Mouse (Mus musculus) embryonic stem cell, embryonic (primary cell): ENCODE measurements around the gene Chst14.

Source experiments
- CTCF ChIA-PET, 4 experiments: fragments of 300-600 bp in 2 of 4; fragments of 350-600 bp in 2 of 4; sonication (Branson Sonifier 250); formaldehyde crosslinking; loops; one replicate each; lab custom pipeline; 2022; ENCODE audit warnings: inconsistent platforms in 2 of 4; lab: Charles Lee
- POLR2A ChIA-PET, 4 experiments: fragments of 300-600 bp in 2 of 4; fragments of 350-600 bp in 2 of 4; sonication (Branson Sonifier 250); formaldehyde crosslinking; loops; one replicate each; lab custom pipeline; 2022; ENCODE audit warnings: antibody characterized with exemption in 4 of 4, inconsistent platforms in 1 of 4; lab: Charles Lee

Chst14 gene

GRCm38 (mm10) chr2:118926361-118926997 lies at the start of gene Chst14:
Gene Chst14 (plus strand): TSS chr2:118926496.
- CTCF ChIA-PET: interaction anchor here in 2 of 4 experiments (0.6 to 1.5 kb wide), 3 partner anchors 23 to 226 kb away, joined by 3 to 4 read pairs (median 3); no protein-coding TSS in a partner anchor
- POLR2A ChIA-PET: interaction anchor here in 3 of 4 experiments (0.6 to 2.1 kb wide), 12 partner anchors 9 to 285 kb away, joined by 3 to 6 read pairs (median 4); partner anchors contain the start of gene Ivd (in 1 of the 3)

- CTCF ChIA-PET: interaction anchor here (0.6 to 2.1 kb wide), 6 partner anchors 72 to 704 kb away, joined by 3 to 6 read pairs (median 3); no protein-coding TSS in a partner anchor
- POLR2A ChIA-PET: interaction anchor here in 3 of 4 experiments (0.6 to 3.9 kb wide), 7 partner anchors 18 to 240 kb away, joined by 3 to 16 read pairs (median 4); partner anchors contain the start of genes Ivd (in 1 of the 3) and Knstrn (in 1 of the 3)
These were observed 45.3 kb upstream of the Chst14 start for GRCm38 (mm10) chr2:118881019-118881418.

DNA sequence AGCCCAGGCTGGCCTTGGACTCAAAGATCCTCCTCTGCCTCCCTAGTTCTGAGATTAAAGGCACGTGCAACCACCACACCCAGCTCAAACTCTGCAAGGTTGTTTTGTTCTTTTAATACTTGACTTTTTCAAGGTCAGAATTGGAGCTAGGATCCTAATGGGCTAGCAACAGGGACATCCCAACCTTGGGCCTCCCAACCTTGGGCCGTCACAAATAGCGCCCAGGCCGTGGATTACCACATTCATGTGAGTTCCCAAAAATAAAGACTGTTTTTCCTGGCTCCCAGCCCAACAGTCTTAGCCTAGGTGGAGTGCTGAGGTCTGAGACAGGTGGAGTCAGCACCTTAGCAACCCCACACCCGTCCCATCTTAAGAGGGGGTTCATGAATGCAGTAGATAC lies 44.3 kb upstream of the Chst14 start:
- POLR2A ChIA-PET: interaction anchor here in 3 of 4 experiments (0.6 to 3.9 kb wide), 13 partner anchors 17 to 400 kb away, joined by 3 to 16 read pairs (median 3); partner anchors contain the start of genes Ankrd63 (in 1 of the 3), Bahd1 (in 1 of the 3), Ivd (in 1 of the 3) and Knstrn (in 1 of the 3)
- CTCF ChIA-PET: interaction anchor here (0.6 to 2.1 kb wide), 8 partner anchors 20 to 182 kb away, joined by 3 to 11 read pairs (median 5); partner anchors contain the start of gene Ivd (in 1 of the 4)

DNA sequence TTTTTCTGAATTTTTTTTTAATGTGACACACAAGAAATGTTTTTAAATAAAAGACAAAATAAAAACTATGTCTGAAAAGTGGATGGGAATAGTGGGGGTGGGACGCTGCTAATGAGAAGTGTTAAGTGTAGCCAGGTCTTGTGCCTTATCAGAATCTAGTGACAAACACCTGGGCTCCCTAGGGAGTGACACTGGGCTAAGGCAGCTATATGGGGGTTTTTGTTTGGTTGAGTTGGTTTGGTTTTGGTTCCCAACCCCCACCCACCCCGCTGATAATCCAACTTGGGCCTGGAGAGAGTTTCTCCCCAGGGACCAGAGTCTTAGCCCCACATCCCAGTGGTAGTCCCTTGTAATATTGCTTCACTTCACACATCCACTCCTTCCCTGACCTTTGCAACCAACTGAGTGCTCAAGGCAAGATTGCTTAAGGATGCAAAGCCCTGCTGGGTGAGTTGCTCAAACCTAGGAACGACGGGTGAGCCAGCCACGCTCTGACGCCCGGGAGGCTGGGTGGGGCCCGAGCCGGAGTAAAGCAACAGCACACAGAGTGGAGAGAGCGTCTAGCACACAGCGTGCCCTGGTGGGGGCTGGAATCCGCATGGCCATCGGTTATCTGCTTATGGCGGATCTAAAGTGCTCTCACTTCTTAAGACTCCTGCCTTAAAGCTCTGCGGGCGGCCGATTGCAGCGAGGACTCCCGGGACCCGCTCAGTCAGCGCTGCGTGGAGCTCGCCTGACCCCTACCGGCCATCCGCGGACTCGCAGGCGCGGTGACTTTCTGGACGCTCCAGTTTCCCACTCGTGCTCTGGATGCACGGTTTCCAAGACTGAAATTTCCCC lies 43.2 kb upstream of the Chst14 start:
- POLR2A ChIA-PET: interaction anchor here in 3 of 4 experiments (0.6 to 3.9 kb wide), 14 partner anchors 10 to 401 kb away, joined by 3 to 16 read pairs (median 4); partner anchors contain the start of genes Ivd (in 2 of the 3), Ankrd63 (in 1 of the 3), Bahd1 (in 1 of the 3) and Knstrn (in 1 of the 3)
- CTCF ChIA-PET: interaction anchor here (0.5 to 3.1 kb wide), 53 partner anchors 11 to 1057 kb away, joined by 3 to 38 read pairs (median 4); partner anchors contain the start of genes Ivd (in 3 of the 4), Ccdc9b (in 2 of the 4), Gpr176 (in 1 of the 4) and Inafm2 (in 1 of the 4)

GRCm38 (mm10) chr2:118887440-118887839 lies 38.9 kb upstream of the Chst14 start:
- ChIA-PET CTCF (interaction anchor here in 1 of 4 experiments (0.6 kb wide), 1 partner anchor 57 kb away, joined by 3 read pairs; no protein-coding TSS in a partner anchor), POLR2A (interaction anchor here in 2 of 4 experiments (0.7 to 1.9 kb wide), 6 partner anchors 9 to 191 kb away, joined by 3 to 7 read pairs (median 3); partner anchors contain the start of genes Ccdc9b (in 1 of the 2) and Ivd (in 1 of the 2))

DNA sequence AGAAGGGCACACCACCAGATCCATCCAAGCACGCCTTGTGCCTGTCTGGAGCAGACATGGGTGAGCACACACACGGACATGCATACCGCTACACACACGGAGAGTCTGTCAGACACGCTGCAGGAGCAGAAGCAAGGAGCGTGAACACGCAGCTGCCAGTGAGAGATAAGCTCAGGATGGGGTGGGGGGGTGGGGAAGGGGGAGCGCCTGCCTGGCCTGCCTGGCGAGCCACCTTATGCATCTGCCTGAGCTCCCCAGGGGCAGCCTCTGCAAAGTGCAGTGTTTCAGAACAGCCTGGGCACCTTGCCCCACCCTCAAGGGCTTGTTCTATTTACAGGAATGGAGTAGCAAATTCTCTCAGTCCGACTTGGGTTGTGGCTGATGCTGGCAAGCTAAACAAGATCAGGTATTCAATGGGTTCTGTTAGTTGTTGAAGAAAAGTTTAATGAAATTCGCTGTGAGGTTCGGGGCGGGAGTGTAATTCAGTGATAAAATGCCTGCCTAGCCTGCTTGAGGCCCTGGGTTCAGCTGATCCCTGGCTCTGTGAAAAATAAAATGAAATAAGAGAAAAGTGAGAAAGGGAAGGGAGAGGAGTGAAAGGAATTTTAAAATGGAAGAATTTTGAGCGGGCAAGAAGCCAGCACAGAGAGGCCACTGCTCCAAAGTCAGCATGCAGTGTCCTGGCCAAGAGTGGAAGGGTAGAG lies 38.3 kb upstream of the Chst14 start:
- ChIA-PET CTCF (interaction anchor here in 2 of 4 experiments (0.6 to 0.7 kb wide), 2 partner anchors 56 to 468 kb away, joined by 3 read pairs; no protein-coding TSS in a partner anchor), POLR2A (interaction anchor here in 2 of 4 experiments (0.7 to 1.9 kb wide), 5 partner anchors 9 to 126 kb away, joined by 3 to 7 read pairs (median 3); partner anchors contain the start of genes Ccdc9b (in 1 of the 2) and Ivd (in 1 of the 2))

DNA sequence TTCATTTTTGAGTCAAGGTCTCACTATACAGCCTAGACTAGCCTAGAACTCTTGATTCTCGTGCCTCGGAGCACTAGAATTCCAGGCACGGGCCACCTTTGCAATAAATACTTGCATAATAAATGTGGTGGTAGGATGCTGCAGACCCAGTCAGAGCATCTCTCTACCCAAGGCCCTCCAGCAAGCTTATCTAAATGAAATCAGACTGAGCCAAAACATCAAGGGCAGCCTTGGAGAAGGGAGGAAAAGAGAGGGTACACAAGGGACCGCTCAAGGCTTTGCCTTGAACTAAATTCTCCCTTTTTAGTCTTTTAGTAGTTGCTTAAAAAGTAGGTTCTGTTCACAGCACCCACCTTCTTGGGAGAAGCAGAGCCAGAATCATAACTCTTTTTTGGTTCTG lies 35.1 kb upstream of the Chst14 start:
- ChIA-PET CTCF (no interaction called here), POLR2A (interaction anchor here in 2 of 4 experiments (0.6 kb wide), 2 partner anchors 76 to 266 kb away, joined by 3 to 4 read pairs; no protein-coding TSS in a partner anchor)

- ChIA-PET POLR2A (interaction anchor here (0.6 to 1.6 kb wide), 12 partner anchors 19 to 457 kb away, joined by 3 to 5 read pairs (median 3); partner anchors contain the start of genes Ccdc9b (in 1 of the 4), Chst14 (in 1 of the 4), Inafm2 (in 1 of the 4) and Ivd (in 1 of the 4)), CTCF (interaction anchor here (0.6 to 1.7 kb wide), 8 partner anchors 13 to 190 kb away, joined by 3 to 7 read pairs (median 5); no protein-coding TSS in a partner anchor)
These were observed 30.0 kb upstream of the Chst14 start for GRCm38 (mm10) chr2:118895990-118896913.

GRCm38 (mm10) chr2:118896914-118897291 lies 29.4 kb upstream of the Chst14 start:
- ChIA-PET POLR2A (interaction anchor here in 2 of 4 experiments (0.9 to 1.3 kb wide), 3 partner anchors 19 to 197 kb away, joined by 3 to 4 read pairs (median 3); partner anchors contain the start of gene Ivd (in 1 of the 2)), CTCF (interaction anchor here in 2 of 4 experiments (1.0 to 1.7 kb wide), 2 partner anchors 13 to 79 kb away, joined by 4 to 6 read pairs; no protein-coding TSS in a partner anchor)

DNA sequence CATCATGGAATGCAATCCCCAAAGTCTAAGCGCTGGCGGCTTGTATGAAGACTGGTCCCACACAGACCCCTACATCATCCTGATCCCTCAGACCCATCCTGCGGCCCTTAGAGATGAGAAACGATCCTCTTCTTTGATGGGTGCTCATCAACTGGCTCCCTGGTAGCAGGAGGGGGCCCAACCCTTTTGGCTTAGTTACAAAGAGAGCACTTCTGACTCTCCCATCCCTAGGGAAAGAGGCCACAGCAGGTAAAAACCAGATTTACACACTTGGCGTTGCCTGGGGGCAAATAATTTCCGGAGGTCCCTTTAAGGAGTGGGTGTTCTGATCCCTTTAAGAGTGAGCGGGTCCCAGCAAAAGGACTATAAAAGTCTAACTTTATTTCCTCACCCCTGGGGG lies 28.9 kb upstream of the Chst14 start:
- ChIA-PET CTCF (interaction anchor here in 1 of 4 experiments (1.7 kb wide), 1 partner anchor 14 kb away, joined by 4 read pairs; no protein-coding TSS in a partner anchor), POLR2A (interaction anchor here in 1 of 4 experiments (0.9 kb wide), 1 partner anchor 35 kb away, joined by 3 read pairs; the partner anchor contains the start of gene Ivd)

DNA sequence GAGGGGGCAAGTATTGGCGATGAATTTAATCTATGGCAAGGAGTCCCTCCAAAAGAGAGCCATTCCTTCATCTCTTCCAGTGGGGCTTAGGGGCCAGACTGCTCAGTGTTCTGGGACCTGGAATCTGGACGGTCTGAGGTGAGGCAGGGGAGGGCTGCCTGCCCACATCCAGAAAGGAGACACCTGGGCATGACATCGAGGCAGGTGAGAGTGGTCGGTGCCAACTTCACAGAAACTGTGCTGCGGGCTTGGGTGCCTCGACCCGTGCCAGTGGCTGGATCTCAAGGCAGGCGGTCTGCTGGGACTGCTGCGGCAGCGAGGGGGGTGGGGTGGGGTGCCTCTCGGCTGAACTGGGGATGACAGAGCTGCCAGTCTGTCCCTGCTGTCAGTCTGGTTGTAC lies 28.5 kb upstream of the Chst14 start:
- POLR2A ChIA-PET: interaction anchor here (0.6 to 0.9 kb wide), 5 partner anchors 15 to 145 kb away, joined by 3 to 5 read pairs (median 4); partner anchors contain the start of gene Ivd (in 1 of the 4)
- CTCF ChIA-PET: no interaction called here

DNA sequence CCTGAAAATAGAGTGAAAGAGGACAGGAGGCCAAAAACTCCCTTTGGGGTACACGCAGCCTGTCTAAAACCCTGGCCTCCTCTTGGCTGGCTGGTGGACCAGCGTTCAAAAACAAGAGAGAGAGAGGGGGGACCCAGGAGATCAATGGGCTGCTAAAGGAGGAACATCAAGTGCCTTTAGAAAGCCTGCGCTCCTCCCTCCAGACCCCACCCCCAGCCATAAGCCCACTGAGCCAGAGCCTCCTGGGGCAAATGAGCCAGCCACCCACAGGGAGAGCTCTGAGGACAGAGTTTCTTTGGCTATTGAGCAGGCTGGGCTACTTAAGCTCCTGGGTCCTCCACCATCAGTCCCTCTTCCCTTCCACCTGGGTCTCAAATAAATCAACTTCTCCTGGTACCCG lies 27.5 kb upstream of the Chst14 start:
- ChIA-PET POLR2A (interaction anchor here in 2 of 4 experiments (0.6 to 1.7 kb wide), 3 partner anchors 17 to 85 kb away, joined by 3 to 4 read pairs (median 3); no protein-coding TSS in a partner anchor), CTCF (no interaction called here)

GRCm38 (mm10) chr2:118899306-118899705 lies 27.0 kb upstream of the Chst14 start:
- ChIA-PET POLR2A (interaction anchor here in 1 of 4 experiments (0.9 to 1.7 kb wide), 2 partner anchors 18 to 84 kb away, joined by 3 to 4 read pairs; no protein-coding TSS in a partner anchor), CTCF (no interaction called here)

GRCm38 (mm10) chr2:118899981-118900825 lies 26.1 kb upstream of the Chst14 start, which contains the start of gene Bahd1:
Gene Bahd1 (plus strand): TSS chr2:118900377.
- ChIA-PET POLR2A (interaction anchor here (0.5 to 3.8 kb wide), 12 partner anchors 14 to 438 kb away, joined by 3 to 12 read pairs (median 4); no protein-coding TSS in a partner anchor), CTCF (interaction anchor here in 3 of 4 experiments (0.6 to 1.4 kb wide), 7 partner anchors 7 to 372 kb away, joined by 3 to 5 read pairs (median 3); no protein-coding TSS in a partner anchor)
